Mouse (Mus musculus) B cell, adult 62 days (primary cell): ENCODE measurements around the gene Speer4f1. TPM values are rescaled to one million over a fixed set of nuclear protein-coding genes. Genes with fewer than 3 reads are reported as not detected.

Source experiments
- total RNA-seq: library from RNA; stranded (reverse); gene quantifications from 4 replicates; pipeline ENCODE4 v1.2.4, GENCODE M21; 2023

The Speer4f1 gene
- total RNA-seq, result not detected in 4 replicates

DNA sequence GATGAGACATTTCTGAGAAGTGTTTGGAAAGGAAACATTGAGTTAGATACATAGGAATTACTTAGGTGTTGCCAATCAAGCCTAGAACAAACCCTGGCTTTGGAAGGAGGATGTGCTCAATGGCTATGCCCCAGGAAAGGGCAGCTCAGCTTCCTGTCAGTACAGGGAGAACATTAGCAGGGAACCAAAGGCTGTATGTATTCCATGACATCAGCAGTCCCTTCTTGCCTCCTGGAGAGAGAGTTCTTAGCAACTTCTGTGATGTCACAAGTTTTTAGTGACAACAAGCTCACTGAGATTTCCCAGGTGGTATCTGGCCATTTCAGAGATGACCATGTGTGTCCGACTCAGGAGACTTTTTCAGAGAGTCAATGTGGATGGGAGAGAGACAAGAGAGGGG lies at the start of gene Speer4f1:
Gene Speer4f1, plus strand, starts transcription at position 301 of the 400 bp plus-strand sequence.

Other genes starting within 250 kb of the Speer4f1 start
- gene Speer4f2, start 102.9 kb upstream of the Speer4f1 start, total RNA-seq, result not detected in 4 replicates
- 0.33 to 0.47 TPM in 2 of 4 replicates, not detected in the others for gene Sema3c, start 98.2 kb downstream of the Speer4f1 start, total RNA-seq